Mouse (Mus musculus): ENCODE data around the gene Chst11.
"Not testable (repeated sequence)": the region's sequence is repeated elsewhere in the genome, so short reads cannot be mapped to it uniquely, and the experiment has no call there.

Chst11 gene

DNA sequence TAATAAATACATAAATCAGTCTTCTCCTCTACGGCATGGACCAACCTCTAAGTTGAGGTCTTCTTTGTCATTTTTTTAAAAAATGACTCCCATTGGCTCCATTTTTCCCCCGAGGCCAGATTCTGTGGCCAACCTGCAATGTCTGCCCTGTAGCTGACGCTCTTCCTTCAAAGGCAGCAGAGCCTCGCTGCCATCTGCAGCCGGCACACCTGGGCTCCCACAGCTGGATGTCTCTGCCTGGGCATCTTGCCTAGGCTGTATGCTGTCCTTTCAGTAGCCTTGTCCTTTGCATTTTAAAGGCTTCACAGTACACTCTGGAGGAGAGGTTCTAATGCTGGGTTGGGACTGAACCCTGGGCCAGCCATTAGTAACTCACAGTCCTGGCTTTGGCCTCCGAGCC lies 132.6 kb downstream of the Chst11 start:
- DNase-seq, result no peak

DNA sequence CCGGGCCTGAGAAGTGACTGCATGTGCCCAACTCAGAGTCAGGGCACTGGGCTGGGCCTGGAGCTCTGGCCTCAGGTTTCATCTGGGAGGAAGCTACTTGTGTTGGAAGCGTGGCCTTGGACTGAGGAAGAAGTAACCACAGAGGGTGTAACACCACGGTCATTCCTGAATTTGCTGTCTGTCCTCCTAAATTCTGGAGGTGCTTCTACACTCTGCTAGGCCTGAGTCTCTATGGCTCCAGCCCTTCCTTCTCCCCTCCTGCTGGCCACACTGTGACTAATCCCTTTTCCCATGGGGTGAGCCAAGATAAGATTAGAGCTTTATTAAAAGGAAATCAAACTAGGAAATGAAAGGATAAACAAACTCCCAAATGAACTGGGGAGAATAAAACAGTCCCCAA lies 133.3 kb downstream of the Chst11 start:
- no peak for DNase-seq

DNA sequence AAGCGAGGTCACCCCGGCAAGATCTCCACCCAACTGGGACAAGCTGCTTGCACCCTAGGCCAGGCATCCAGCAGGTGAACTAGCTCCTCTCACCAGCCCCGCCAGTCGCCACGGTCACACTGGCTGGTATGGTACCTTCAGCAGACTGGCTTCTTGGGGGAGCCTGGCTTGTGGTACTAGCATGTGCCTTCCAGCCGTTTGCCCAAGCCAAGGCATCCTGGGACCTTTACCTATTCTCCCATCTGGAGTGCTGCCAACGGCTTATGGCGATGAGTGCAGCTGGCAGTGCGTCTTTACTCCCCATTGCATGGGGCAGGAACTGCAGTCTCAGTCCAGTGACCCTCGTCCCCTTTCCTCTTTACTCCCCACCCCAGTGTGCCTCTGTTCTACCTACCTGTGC lies 133.7 kb downstream of the Chst11 start:
- DNase-seq, result no peak

DNA sequence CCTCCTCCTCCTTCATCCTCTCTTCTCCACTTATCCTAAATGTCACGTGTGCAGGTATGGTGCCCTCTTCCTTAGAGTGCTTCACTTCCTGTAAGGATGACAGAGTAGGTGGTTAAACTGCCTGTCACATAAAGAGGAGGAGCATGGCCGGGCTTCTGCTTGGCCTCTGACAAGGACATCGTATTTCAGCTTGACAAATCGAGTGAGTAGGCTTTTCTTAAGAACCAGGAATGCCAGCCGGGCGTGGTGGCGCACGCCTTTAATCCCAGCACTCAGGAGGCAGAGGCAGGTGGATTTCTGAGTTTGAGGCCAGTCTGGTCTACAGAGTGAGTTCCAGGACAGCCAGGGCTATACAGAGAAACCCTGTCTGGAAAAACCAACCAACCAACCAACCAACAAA lies 134.2 kb downstream of the Chst11 start:
- not testable (repeated sequence) for DNase-seq

DNA sequence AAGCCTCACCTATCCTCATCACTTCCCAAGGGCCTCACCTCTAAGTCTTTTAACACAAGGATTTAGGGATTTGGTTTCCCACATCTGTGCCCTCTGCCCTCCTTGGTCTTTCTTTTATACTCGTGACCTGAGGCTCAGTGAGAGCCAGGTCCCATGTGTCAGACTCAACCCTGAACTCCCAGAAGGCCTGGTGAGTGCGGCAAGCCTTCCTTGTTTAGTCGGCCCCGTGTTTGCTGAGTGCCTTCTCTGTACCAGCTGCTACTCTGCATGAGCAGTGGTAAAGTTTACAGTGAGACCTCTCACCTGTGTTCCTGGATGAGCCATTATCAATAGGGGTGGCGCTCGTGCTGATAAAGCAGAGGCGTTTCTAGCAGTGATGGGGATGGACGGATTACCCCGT lies 134.6 kb downstream of the Chst11 start:
- no peak for DNase-seq

DNA sequence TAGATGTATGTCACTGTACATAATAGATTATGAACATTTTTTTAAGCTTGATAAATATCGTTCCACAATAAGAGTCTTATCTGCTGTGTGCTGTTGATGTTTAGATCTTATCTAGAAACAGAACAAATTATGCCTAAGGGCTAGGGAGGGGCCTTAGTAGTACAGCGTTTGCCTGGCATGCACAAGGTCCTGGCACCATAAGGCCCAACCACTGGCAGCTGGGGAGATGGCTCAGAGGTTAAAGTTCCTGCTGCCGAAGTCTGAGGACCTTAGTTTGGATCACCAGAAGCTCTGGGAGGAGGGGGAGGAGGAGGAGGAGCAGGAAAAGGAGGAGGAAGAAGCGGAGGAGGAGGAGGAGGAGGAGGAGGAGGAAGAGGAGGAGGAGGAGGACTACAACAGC lies 135.6 kb downstream of the Chst11 start:
- DNase-seq, result no peak

DNA sequence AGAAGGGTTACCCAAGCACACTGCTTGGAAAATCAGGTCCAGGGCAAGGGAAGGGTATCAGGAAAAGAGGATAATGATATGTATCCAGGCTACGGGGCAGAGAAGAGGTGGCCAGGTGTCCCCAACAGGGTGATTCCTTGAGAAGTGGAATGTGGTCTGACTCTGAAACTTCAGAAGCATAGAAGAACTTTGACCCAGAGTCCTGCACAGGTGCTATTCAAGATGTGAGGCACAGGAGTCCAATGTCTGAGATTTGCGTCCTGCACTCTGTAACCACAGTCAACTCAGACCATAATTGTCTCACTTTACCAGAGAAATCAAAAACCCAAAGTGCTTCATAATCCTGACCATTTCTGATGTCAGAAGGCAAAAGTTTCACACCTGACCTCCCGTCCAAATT lies 139.3 kb downstream of the Chst11 start:
- DNase-seq, result no peak

DNA sequence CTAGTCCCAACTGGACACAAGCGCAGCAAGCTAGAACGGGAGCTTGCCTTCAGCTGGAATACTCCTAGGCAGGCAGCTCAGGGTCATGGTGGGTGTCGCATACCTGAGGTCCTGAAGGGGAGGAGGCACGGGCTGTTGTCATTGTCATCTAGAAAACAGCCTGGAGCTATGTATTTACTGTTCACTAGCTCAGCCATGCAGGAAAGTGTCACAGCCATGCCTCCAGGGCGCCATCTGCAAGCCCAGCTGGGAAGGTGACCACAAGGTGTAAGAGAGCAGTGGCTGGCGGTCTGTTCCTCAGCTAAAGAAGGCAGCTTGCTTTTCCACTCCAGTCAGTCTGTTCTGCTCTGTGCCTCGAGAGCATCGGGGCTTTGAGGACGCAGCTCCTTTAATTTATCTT lies 141.1 kb downstream of the Chst11 start:
- DNase-seq, result peak; percentile 85

DNA sequence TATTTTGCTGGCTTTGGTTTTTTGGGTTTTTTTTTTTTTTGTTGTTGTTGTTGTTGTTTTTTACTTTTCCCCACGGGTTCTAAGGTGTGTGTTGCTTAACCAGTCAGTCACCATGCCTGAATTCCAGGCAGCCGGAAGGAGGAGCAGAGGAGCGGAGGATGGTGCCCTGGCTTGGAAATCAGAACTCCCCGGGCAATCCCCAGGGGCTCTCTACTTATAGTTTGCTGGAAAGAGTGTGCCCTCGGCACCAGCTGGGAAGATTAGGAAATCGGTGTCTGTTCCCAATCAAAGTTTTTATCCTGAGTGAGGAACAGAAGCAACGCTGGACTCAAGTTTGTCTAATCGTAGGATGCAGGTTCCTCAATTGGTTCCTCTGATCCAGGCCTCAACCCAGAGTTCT lies 143.1 kb downstream of the Chst11 start:
- DNase-seq, result no peak

DNA sequence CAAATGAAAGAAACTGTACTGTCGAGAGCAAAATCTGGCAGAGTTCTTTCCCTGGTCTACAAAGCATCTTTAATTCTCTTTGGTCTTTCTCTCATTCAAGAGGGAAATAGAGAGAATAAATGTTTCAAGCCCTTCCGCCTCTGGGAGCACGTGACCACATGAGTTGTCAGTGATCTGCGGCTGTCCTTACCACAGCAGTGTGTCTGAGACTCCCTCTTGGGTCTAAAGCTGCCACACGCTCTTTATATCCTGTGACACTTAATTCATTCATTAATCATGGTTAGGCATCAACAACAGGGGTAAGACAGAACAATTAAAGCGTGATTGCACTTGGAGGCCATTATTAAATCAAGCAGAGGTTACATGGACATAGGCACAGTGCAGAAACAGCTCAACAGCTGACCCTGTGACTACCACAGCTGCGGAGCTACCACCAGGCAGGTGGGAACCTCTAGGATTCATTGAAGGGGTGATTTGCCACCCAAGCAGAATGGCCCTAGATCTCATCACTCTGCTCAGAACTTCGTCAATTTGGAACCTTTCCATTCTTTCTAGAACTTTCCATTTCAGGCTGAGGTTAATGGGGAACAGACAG lies 144.4 kb downstream of the Chst11 start:
- no peak for DNase-seq

DNA sequence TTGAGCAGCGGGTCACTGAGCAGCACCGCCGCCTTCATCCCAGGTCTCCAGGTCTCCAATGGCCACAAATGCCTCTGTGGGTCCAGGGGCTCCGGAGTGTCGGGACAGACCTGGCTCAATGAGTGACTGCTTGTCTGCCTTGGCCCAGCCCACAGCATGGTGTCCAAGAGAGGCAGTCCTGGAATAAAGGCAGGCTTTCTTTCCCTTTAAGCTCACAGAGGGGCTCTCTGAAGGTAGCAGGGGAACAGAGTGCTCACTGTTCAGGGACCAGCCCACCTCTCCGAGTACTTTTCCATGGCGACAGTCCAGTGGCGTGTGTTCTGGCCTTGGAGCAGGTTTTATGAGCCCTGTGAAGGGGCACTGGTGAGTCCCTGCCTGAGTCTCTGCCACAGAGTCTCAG lies 145.3 kb downstream of the Chst11 start:
- DNase-seq, result no peak

DNA sequence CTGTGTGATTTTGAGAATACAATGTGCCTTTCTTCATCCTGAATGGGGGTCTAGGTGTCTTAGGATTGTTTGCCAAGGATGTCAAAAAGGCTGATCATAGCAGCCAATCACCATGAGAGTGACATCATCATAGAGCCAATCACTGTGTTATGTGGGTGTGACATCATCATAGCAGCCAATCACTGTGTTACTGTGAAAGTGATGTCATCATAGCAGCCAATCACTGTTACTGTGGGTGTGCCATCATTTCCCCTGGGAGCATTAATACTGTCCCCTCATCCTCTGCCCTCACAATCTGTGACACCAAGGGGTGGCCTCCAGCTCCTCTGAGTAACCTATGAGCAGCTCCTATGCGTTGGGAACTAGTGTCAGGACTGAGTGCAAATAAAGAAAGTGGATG lies 146.6 kb downstream of the Chst11 start:
- DNase-seq, result no peak

DNA sequence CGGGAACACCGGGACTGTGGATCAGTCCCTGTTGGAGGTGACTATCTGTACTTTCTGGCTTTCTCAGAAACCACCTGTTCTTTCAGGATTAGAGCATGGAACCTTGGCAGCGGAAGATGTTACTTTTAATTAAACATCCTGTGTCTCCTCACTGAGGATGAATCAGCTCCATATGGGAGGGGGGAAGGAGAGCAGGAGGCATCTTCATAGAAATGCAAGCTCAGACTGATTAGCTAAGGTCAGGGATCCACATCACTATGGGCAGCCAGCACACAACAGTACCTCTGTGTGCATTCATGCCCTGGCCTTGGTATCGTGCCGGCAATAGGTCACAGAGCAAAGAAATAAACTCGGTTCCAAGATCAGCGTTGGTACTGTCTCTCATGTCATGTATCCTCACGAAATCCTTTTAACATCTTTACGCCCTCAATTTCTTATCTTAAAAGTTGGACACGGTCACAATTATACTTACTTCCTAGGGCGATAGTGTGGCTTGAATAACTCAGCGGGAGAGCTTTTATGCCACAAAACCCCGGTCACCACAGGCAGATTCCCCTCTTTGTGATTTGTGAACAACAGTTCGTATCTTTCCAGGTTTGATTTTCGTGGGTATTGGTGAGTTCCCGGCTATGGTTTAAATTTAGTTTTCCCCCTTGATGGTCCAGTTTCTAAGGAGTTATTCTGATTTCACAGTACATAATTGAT lies 148.7 kb downstream of the Chst11 start:
- peak; percentile 54 for DNase-seq

DNA sequence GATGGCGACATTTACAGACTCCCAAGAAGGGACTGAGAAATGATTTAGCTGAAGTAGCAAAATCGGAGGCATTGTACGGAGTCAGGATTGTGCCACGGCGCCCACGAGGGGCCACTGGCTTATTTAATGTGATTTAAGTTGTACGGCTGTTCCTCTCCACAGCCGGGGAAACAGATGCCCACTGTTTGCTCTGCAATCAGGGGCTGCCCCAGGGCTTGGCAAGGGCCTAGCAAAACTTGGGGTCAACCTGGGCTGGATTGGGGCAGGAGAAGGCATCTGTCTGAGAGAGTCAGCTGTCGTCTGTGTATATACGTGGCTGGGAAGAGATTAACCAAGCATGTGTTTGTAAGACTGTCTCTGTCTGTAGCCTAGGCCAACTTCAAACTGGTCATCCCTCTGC lies 149.6 kb downstream of the Chst11 start:
- no peak for DNase-seq

DNA sequence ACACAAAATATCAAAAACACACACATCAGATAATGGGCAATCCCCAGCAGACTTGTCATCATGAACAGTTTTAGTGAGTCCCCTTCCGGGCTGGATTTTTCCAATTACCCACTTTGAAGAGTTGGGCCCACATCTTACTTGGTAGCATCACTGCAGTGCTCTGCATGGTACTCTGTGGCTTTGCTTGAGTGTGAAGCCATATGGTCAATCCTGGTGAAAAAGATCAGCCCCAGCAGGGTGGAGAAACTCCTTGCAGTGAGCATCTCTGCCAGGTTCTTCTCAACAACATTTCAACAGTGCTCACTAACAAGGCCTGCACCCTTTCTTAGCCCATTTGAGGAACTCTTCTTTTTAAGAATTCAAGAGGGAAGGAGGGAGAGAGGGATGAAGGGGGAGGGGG lies 150.7 kb downstream of the Chst11 start:
- DNase-seq, result peak; percentile 48

DNA sequence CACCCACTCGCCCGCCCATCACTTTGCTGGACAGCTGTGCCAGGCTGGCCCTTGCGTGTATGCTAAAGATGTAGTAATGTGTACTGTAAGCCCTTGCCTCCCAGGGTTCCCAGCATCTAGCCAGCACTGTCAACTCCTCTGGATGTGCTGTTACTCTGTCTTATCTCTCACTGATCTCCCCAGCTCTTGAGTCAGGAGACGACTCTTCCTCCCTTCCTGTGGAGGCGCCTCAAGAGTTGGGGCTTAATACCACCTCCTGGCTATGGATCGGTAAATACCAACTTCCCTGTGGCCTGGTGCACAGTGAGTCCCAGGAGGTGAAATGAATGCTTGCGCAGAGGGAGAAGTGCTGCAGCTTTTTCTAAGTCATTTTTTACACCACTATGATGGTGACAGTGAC lies 151.8 kb downstream of the Chst11 start:
- DNase-seq, result no peak

DNA sequence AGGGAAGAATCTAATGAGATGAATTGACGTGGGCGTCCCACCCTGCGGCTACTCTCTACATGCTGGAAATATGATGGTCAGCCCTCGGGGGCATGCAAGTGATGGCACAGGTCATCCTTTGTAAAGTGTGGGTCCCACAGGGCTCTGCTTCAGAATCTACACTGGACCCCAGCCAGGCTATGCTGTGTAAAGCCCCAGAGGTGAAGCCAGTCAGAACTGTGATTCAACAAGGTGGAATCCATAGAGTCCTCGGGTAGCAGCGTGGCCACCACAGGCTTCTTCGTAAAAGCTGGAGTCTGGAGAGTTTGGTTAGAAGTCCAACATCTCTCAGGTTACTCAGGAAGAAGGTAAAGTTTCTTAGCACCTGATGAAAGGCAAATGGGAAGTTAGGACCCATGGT lies 154.0 kb downstream of the Chst11 start:
- no peak for DNase-seq

DNA sequence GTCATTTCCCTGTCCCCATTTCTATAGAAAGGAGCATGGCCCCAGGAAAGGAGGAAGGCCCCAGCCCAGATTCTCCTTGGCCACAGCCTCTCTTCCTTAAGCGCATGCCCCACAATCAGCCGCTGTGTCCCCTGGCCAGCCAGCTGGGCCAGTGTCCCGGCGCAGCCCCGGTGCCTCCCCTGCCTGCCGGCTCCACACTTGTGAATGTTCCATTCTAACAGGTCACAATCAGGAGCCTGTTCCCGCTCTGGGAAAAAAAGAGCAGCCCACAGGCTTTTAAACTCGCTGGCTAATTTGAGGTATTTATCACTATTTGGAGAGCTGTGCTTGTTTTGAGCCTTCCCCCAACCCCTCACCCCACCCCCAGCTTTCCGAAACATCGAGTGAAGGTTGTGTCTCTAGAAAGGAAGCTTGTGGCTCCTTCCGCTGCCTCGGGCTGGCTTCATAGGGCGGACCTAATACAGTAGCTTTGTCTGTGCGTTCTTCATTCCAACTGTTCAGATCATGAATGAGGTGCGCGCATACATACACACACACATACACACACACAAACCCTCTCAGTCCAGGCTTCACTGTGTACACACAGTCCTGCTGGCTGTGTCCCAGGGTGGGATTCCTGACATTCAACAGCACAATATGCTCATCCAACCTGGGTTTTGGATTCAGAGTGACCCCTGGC lies 155.1 kb downstream of the Chst11 start:
- no peak for DNase-seq

DNA sequence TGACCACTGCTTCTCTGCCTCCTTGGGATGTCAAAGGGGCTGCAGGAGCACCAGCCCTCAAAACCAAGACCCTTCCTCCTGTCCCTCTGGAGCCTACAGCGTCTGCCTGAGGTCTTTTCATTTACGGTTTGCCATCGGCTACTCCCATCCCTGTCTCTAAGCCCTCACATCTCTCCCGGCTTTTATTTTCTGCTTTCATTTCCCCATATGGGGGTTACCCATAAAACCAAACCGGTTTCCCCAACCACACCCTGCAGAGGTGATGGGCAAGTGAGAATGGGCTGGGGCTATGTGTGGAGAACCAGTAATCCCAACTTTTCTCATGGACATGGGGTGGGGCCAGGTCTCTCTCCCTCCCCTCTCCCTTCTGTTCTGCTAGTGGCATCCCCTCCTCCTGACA lies 156.1 kb downstream of the Chst11 start:
- DNase-seq, result no peak

DNA sequence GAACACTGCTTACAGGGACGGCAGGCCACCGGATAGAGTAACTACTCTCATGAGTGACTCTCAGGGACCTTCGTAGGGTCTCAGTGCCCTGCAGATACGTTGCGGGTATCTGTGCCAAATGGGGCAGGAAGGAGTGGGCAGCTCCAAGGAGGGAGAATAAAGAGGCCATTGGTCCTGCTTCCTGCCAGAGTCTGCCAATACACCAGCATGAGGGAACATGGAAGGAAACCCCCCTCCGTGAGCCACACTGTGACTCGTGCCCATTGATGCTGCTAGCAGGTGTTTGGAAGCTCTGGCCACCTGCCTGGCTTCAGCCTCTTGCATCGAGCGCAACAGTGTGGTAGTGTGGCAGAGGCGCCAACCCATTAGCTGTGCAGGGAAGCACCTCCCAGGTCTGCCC lies 157.8 kb downstream of the Chst11 start:
- DNase-seq, result peak; percentile 78

DNA sequence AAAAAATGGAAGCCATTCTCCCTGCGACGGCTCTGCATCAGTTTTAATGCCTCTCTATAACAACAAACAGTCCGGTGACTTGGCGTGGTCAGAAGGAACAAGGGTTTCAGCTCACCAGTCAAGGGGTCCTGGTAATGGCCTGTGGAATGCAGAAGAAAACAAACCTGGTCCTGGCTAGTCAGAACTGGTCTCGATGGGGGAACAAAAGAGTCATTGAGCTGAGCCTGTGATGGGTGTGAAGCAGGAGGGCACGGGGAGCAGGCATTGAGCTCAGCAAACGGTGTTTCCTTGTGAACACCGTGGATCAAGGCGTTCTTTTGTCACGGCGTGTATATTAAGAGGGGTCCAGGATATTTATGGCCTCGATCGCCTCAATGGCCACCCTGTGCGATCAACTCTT lies 160.5 kb downstream of the Chst11 start:
- no peak for DNase-seq

DNA sequence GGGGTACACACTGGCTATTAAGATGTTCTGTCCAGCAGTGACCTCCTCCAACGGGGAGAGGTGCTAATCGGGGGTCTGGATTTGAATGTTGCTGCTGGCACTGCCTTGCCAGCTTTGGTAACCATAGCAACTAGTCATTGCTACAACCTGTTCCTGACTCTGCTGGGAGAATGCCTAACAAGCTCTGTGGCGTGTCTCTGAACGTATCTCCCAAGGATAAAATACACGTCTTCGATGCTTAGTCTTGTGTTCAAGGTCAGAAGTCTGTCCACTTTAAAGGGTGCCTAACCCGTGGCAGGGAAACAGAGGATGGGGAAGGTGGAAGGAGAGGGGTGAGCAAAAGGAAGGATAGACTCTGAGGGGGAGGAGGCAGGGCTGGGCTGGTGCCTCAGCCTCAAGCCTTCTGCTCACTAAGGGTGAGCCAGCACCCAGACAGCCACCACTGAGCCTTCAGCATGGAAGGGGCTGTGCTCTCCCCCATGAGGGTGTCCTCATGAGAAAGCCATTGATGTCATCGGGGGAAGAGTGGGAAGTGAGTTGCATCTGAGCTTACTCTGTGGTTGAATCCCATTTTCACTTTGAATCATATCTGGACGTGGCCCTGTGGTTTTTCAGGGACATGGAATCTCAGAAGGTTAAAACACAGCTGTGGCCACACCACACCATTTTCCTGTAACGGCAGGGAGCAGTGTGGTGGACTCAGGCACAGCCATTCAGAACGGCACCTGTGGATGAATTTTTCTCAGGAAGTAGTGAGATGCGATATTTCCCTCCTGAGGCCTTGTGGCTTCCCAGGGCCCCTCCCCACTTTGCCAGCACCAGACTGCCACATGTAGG lies 164.3 kb downstream of the Chst11 start:
- no peak for DNase-seq

DNA sequence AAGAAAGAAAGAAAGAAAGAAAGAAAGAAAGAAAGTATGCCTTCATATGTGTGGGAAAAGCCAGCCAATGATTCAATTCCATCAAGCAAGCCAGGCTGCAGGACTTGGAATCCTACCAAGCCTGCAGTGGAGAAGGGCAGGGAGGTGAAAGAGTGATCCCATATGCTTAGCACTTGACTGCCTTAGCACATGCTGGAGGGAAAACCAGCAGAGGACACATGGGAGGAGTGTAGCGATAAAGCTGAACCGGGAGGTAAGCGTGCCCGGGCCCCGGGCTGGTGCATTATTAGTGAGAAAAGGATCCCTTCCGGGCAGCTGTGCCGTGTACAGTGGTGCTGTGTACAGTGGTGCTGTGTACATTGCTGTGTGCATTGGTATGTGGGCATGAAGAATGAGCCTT lies 165.3 kb downstream of the Chst11 start:
- DNase-seq, result peak; percentile 61

DNA sequence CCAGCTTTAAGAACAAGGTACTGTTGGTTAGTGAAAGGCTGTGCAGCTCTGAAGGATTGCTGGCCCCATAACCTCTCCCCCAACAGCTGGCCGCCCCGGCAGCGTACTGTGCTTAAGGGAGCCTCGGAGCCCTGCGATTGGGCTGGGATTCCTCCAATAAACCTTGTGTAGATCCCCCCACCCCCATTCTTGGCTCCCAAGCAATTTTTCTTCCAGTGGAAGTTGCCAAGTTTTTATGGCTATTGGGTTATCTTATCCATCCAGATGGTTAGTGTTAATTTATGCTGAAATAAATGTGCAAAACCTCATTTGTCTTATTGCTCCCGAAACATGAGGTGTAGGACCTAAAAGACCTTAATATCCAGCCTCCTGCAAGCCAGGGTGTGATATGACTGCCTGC lies 166.1 kb downstream of the Chst11 start:
- no peak for DNase-seq

Data from cerebellum, adult 9-10 months (tissue).